Mouse (Mus musculus) forebrain, embryonic 10.5 days (tissue): Measurements from ENCODE around the gene Ndufc1. TPM values are rescaled to one million over a fixed set of nuclear protein-coding genes. Genes with fewer than 3 reads are reported as not detected.
A peak's percentile ranks its signal among the peaks of the same experiment; 100 is the strongest.
"Not testable (repeated sequence)": the region's sequence is repeated elsewhere in the genome, so short reads cannot be mapped to it uniquely, and the experiment has no call there.

ENCODE experiments used
- DNase-seq: peaks from one replicate; pipeline ENCODE4 v3.0.0-alpha.2; 2017; ENCODE audit warnings: low spot score; ENCODE audit errors: extremely low spot score
- H3K27ac ChIP-seq: fragments of 300-500 bp; sonication (generic); 2 replicates; pipeline ENCODE4 v1.5.1; 2016; ENCODE audit warnings: mild to moderate bottlenecking
- H3K27me3 ChIP-seq: fragments of 300-500 bp; sonication (generic); 2 replicates; pipeline ENCODE4 v1.6.1; 2016; ENCODE audit warnings: mild to moderate bottlenecking; ENCODE audit not compliant: poor library complexity, severe bottlenecking
- H3K36me3 ChIP-seq: fragments of 300-500 bp; sonication (generic); replicated peaks from 2 replicates; pipeline ENCODE4 v1.6.1; 2016; ENCODE audit warnings: mild to moderate bottlenecking, moderate library complexity
- H3K4me1 ChIP-seq: fragments of 300-500 bp; sonication (generic); 2 replicates; pipeline ENCODE4 v1.6.1; 2016
- H3K4me3 ChIP-seq: fragments of 300-500 bp; sonication (generic); 2 replicates; pipeline ENCODE4 v1.5.1; 2016; ENCODE audit warnings: mild to moderate bottlenecking, moderate library complexity
- H3K9me3 ChIP-seq: fragments of 300-500 bp; sonication (generic); 2 replicates; pipeline ENCODE4 v1.6.1; 2016; ENCODE audit warnings: mild to moderate bottlenecking, moderate library complexity
- WGBS: fragments of 180-500 bp; shearing (Covaris S2); methylation state at CpG from one replicate; pipeline ENCODE4 v1.1.7; 2016; 5-methylcytosine and 5-hydroxymethylcytosine counted together
- polyA plus RNA-seq: library from polyadenylated mRNA; unstranded; fragments of >200 nt; fragmentation: Nextera tagmentation; extraction: Ambion mirVana; gene quantifications from 2 replicates; pipeline ENCODE4 v1.2.1, GENCODE M21; 2016

The Ndufc1 gene
- polyA plus RNA-seq, 1 experiment from 2014 or later: 667 TPM

GRCm38 (mm10) chr3:51358181-51358580, 50.6 kb downstream of the Ndufc1 start:
- Histone ChIP-seq H3K9me3 (no peaks in the 10 kb centered on the region), H3K27ac (no peak overlapping the region), H3K27me3 (peaks cover 21% of the 10 kb centered on the region), H3K4me1 (peaks cover 27% of the 10 kb centered on the region), H3K36me3 (no peaks in the 10 kb centered on the region), H3K4me3 (peak overlapping the region; percentile 71)
- DNase-seq: peak; percentile 86
- under 1% methylated on average over 15 of the region's 15 CpGs for WGBS

- H3K36me3 ChIP-seq: no peaks in the 10 kb centered on the region
- peaks cover 17% of the 10 kb centered on the region for H3K27me3 ChIP-seq
- WGBS: 5% methylated on average over 14 of the region's 14 CpGs
- peak overlapping the region; percentile 71 for H3K4me3 ChIP-seq
- H3K4me1 ChIP-seq: peaks cover 27% of the 10 kb centered on the region
- no peak overlapping the region for H3K27ac ChIP-seq
- peak; percentile 46 for DNase-seq
- H3K9me3 ChIP-seq: no peaks in the 10 kb centered on the region
Measured at GRCm38 (mm10) chr3:51357624-51358023, 51.2 kb downstream of the Ndufc1 start.

- Histone ChIP-seq H3K27ac (no peak overlapping the region), H3K9me3 (no peaks in the 10 kb centered on the region), H3K4me3 (no peak overlapping the region; the same call in 1 of the 2 replicates), H3K36me3 (no peaks in the 10 kb centered on the region), H3K4me1 (peaks cover 27% of the 10 kb centered on the region), H3K27me3 (peaks cover 15% of the 10 kb centered on the region; the same call in 1 of the 2 replicates)
- DNase-seq: no peak
- 46% methylated on average over 5 of the region's 5 CpGs for WGBS
Measured at GRCm38 (mm10) chr3:51357078-51357477, 51.7 kb downstream of the Ndufc1 start.

- DNase-seq, H3K27ac ChIP-seq, H3K9me3 ChIP-seq, H3K27me3 ChIP-seq, H3K36me3 ChIP-seq, H3K4me3 ChIP-seq: not testable (repeated sequence)
- WGBS: 88% methylated on average over 6 of the region's 6 CpGs
- peaks cover 20% of the 10 kb centered on the region for H3K4me1 ChIP-seq
Measured at GRCm38 (mm10) chr3:51354956-51355355, 53.8 kb downstream of the Ndufc1 start.

Other genes starting within 250 kb of the Ndufc1 start
- gene Noct, start 184.5 kb downstream of the Ndufc1 start, polyA plus RNA-seq: 11.2 and 11.3 TPM in 2 replicates
- 41.6 and 44.2 TPM in 2 replicates for gene Elf2, start 68.3 kb downstream of the Ndufc1 start, polyA plus RNA-seq
- gene Mgarp, start 12.2 kb downstream of the Ndufc1 start, polyA plus RNA-seq: 8.4 and 12.8 TPM in 2 replicates
- gene Naa15, start 6.2 kb upstream of the Ndufc1 start, polyA plus RNA-seq: 68.3 and 68.6 TPM in 2 replicates
- 13.4 and 13.5 TPM in 2 replicates for gene Rab33b, start 74.9 kb upstream of the Ndufc1 start, polyA plus RNA-seq
- gene Setd7, start 151.9 kb upstream of the Ndufc1 start, polyA plus RNA-seq: 5.0 TPM in 2 replicates